Mouse (Mus musculus): ENCODE data around the gene Txn2.

Txn2 gene

DNA sequence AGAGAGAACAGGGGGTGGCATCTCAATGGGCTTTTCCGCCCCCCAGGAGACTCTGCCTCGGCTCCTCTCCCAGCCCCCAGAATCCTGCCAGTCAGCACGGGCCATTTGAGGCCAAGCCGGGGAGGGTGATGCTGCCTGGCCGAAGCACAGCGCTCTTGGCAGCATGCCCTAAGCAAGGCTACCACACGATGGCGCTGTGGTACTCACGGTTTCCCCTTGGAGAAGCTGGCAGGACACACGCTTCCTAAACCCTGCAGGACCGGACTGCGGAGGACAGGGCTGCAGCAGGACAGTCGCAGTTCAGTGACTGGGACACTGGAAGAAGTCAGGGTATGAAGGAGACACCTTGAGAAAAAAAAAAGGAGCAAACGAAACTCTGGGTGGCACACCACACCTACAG, 5.0 kb upstream of the Txn2 start:
- DNase-seq (ENCODE audit: low read depth), result peak; percentile 99

DNA sequence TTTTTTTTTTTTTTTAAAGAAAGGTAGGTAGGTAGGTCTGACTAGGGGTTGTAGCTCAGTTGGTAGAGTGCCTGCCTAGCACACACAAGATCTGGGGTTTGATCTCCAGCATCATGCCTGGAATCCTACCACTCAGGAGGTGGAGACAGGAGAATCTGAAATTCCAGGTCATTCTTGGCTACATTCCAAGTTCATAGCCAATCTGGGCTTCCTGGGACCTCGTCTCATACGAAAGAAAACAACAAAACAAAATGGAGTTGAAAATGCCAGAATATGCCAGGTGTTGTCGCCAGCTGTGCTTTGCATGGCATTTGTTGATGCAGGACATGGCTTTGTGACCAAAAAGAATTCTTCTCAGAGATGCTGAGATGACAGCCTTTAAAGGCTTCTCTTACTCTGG, 4.4 kb upstream of the Txn2 start:
- no peak for DNase-seq (ENCODE audit: low read depth)

DNA sequence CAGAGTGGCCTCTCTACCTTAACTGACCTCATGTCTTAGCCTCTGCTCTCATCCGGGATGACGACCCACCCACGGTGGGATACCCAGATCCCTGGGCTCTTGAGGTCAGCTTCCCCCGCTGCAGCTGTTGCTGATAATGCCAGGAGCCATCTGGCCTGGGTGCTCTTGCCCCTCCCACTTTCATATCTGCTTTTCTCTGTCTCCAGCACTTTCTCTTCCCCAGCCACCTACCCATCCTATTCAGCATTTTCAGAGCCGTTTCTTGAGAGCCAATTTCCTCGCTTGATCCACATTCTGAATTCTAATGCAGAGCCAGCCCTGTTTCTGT, 2.8 kb upstream of the Txn2 start:
- DNase-seq (ENCODE audit: low read depth), result no peak

DNA sequence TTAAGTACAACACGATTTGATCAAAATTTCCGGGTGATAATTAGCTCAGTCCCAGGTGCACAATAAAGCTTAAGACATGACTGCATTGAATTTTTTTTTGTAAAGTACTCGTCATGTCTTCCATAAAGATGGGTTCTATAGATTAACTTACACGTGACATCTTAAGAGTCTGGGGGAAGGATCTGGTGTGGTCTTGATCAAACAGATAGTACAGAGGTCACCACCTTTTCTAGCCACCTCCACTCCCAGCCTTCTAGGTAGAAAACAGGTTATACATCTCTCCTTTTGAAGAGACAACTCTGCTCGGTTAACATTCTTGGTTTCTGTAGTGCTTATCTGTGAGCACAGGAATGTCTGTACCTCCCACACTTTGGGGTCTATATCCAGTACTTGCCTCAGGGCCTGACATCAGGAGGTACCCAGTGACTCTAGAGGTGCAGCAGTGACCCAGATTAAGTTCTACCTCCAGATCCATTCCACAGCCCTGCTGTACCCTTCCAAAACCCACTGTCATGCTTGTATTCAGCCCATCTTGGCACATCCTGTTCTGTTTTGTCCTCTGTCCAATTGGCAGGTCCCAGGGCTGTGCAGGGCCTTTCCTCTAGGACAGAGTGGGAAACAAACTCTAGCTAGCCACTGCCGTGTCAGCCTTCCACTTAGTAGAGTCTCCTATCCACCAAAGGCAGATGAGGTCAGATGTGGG, 2.3 kb upstream of the Txn2 start:
- no peak for DNase-seq (ENCODE audit: low read depth)

DNA sequence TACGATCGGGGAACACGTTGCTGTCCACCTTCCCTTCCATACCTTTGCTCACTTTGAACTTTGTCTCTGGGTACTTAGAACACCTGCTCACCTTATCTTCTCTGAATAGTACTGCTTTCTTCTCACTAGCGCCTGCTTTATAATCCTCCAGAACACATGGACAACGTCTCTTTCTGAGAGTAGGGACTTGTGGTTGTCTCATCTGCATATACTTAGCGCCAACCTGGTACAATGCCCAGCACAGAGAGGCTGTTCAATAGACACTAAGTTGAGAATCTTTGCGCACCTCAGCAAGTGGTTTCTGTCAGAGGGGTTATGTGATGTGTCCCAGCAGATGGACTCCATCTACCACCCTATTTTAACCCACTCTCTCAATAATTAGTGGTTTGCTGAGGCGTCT, 998 bp upstream of the Txn2 start:
- peak; percentile 22 for DNase-seq (ENCODE audit: low read depth)

DNA sequence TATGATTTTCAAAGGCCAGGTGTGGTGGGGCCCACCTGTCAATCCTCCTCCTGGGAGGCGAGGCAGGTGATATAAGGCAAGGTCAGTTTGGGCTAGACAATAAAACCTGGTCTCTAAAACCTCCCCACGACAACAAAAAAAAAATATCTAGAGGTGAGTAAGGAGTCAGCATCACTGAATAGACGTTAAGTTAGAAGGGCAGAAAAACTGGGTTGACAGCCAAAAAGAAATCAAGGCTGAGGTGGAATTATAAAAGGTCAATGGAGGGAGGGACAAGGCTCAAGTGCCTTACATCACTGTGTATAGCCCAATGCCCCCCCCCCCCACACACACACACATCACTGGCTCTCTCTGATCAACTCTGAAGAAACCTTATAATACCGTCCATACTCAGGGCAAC, 715 bp downstream of the Txn2 start:
- peak; percentile 13 for DNase-seq (ENCODE audit: low read depth)

DNA sequence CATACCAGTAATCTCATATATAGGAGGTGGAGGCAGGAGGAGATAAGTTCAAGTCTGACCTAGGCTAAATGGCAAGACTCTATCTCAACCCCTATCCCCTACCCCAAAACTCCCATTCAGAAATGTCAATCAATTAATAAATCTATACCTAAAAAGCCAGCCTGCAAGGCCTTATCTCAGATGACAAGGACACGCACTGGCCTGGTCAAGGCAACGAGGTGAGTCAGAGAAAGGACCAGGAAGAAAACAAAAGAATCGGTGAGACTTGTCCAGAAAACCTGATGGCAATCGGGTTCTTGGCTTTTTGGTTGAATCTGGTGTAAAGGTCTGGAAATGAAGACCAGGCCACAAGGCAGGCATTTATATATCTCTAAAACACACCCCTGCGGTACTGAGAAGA, 1.9 kb downstream of the Txn2 start:
- no peak for DNase-seq (ENCODE audit: low read depth)

DNA sequence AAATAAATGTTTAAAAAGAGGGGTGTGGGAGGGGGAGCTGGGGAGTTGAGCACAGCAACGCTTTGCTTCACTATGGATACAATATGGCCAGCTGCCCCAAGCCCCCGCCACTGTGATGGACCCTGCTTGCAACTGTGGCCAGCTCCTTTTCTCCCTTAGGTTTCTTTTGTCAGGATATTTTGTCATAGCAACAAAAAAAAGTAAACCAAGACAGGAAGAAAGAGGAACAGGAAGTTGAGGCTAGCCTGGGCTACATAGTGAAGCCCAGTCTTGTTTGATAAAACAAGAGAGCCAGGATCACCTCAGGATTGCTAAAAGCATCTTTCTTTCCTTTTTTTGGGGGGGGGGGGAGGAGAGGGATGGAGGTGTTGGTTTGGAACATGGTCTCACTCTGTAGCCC, 3.6 kb downstream of the Txn2 start:
- DNase-seq (ENCODE audit: low read depth), result no peak

DNA sequence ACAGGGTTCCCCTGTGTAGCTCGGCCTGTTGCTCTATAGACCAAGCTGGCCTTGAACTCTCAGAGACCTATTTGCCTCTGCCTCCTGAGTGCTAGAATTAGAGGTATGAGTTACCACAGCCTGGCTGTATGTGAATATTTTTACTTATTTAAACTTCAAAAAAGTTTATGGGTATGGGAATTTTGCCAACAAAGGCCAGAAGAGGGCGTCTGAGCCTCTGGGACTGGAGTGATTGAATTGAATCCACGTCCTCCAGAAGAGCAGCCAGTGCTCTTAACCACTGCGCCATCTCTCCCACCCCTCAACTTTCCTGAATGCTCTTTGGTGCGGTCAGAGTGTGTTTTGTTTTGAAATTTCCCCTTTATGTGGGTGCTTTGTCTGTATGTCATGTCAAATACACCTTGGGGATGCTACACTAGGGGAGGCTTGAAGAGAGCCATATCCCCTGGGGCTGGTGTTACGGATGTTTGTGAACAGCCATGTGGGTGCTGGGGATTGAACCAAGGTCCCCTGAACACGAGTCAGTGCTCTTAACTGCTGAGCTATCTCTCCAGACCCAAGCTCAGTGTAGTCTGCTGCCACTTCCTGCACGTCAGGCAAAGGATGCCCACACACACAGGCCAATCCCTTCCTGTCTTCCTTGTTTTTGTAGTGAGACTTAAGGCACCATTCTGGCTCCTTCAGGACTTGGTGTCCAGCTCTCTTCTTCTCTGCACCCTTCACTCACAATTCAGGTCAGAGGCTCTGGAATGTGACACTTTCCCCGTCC, 5.4 kb downstream of the Txn2 start:
- DNase-seq (ENCODE audit: low read depth), result no peak

DNA sequence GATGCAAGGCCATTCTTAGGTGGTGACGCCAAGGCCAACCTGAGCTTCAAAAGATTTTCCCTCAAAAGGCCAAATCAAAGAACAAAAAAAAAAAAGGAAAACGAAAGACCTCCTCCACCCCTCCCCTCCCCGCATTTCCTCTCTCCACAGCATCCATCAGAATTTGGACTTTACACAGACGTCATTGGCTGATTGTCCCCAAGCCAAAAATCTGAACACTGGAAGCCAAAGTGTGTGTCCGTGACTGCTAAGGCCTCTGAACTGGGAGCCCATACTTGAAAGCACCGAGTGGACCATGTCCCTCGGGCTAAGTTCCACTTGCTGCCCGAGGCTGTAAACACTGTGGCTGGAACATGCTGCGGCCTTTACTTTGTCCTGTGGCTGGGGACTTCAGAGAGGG, 6.1 kb downstream of the Txn2 start:
- no peak for DNase-seq (ENCODE audit: low read depth)

DNA sequence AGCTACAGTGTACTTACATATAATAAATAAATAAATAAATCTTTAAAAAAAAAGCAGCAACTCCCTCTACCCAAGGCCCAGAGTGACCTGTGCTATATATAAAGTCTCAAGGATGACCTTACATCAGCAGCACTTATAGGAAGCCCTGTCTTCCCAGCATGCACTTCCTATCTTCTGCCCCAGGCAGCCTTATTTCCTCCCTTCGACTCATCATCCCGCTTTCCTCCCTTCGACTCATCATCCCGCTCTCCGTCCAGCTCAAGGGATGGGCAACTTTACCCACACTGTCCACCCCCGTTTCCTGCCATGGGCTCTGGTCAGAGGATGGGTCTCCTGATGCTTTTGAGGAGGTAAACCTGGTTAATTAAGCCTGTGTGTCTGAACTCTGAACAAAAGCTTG, 7.2 kb downstream of the Txn2 start:
- peak; percentile 42 for DNase-seq (ENCODE audit: low read depth)

DNA sequence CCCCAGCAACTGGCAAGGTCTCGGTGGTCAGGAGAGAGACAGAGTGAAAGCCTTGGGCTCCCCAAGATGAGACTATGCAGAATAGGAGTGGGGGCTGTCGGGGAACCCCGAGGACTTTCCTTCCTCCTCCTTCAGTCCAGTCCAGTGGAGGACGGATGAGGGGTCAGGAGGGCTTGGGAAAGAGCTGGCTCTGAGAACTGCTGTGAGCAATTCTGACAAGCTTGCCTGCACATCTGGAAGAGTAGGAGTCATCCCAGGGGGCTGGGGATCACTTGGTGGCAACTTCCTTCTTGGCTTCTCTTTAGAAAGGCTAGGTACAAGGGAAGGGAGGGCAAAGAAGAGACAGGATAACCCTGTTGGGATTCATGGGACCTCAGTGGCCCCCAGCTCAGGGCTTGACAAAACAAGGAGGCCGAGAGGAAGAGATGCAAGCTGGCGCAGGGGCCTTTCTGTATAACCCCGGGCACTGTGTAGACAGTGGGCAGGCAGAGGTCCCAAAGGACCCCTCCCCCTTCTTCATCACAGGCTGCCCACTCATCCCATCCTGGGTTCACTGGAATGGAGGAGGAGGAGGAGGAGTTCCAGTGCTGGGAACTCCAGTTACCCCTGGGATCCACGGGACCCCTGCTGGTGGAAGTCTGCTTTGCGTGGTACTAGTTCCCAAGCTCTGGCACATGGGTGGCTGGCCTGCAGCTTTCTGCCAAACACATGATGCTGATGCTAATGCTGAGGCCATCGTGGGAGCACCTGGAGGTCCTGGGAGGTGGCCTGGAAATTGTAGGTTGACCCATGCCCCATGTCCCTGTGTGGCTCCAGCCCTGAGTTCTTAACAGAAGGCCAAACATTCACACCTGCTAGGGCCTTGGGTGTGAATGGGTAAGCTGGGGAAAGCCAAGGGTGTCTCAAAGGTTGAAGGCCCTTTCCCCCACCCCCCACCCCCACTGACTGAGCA, 8.0 kb downstream of the Txn2 start:
- DNase-seq (ENCODE audit: low read depth), result peak; percentile 86

DNA sequence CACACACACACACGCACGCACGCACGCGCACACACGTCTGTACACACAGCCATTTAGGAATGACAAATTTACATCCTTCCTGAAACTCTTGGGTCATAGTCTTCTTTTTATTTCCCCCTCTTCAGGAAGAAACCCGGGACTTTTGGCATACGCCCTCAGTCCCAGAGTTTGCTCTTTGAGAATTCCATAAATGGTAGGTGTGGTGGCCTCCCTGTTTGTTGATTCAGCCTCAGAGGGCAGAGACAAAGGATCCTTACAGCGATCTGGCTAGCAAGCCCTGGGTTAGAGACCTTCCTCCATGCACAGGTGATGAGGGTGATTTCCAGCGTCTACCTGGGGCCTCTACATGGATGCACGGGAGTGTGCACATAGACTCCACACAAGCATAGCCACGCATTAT, 9.4 kb downstream of the Txn2 start:
- no peak for DNase-seq (ENCODE audit: low read depth)

DNA sequence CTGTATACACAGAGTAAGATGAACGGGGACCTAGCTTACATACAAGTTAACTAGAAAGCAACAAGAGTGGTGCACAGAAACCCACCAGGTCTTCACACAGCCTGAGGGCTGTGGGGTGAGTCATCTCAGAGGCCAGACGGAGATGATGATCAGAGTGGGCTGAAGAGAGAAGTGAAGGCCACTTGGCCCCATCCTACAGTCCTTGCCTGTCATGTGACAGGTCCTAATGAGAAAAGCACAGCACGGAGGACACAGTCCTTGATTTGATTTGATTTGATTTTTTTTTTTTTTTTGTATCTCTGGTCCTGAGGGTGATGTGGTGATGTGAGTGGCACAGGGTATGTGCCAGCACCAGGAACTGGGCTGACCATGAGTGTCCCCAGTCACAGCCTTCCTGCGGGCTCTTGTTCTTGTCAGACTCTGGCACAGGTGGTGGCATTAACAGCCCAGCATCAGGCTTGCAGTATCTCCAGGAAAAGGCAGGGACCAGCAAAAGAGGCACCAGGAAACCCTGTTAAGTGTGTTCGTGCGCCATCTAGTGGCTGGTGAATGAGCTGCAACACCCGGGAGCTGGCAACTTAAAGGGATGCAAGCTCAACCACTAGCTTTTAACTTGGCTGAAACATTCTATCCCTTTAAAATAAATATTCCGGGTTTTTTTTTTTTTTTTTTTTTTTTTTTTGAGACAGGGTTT, 11.8 kb downstream of the Txn2 start:
- DNase-seq (ENCODE audit: low read depth), result peak; percentile 97

DNA sequence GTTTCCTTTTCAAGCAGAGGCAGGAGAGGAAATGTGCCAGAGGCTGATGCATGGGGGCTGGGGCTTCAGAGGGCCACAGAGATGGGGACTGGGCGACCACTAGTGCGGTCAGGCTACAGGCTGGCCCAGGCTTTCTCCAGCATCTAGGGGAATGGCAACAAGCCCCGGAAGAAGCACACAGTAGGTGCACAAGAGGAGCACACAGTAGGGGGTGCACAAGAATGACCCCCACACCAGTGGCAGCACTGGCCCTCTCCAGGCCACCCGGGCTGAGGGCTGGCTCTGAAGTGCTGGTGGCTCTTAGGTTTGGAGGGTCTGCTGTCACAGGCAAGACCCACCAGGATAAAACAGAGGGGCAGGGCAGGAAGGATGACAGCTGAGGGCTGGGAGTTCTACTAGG, 13.5 kb downstream of the Txn2 start:
- no peak for DNase-seq (ENCODE audit: low read depth)

DNA sequence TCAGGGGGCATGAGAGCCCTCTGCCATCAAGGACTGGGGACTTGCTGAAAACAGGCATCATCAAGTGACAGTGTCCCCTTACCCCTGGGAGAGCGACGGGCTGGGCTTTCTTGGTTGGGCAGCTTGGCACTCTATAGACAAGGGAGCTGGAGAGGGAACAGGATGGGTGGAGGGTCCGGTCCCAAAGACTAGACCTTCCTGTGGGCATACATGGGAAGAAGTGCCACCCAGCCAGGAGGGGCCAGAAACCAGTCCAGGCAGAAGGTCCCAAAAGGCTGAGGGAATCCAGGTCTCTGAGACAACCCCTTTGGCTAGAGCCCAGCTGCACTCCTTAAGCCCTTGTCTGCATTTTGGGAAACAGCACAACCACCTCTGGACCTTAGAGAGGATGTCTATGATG, 14.3 kb downstream of the Txn2 start:
- no peak for DNase-seq (ENCODE audit: low read depth)

DNA sequence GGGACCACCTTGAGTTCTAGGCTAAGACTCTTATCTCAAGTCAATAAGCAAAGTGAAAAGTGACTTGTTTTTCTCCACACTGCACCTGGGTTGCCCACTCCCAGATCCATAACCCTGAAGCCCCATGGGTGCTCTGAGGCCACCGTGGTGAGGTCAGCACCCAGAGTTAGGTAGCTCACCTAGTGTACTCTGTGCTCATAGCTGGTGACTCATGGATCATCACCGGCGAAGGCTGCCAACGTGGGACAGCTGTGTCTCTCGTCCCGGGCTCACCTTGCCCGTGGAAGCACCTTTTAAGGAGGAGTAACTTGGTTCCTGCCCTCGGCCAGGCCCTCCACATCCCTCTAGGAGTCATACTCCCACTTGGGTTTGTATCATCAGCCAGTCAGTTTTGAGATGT, 15.8 kb downstream of the Txn2 start:
- no peak for DNase-seq (ENCODE audit: low read depth)

DNA sequence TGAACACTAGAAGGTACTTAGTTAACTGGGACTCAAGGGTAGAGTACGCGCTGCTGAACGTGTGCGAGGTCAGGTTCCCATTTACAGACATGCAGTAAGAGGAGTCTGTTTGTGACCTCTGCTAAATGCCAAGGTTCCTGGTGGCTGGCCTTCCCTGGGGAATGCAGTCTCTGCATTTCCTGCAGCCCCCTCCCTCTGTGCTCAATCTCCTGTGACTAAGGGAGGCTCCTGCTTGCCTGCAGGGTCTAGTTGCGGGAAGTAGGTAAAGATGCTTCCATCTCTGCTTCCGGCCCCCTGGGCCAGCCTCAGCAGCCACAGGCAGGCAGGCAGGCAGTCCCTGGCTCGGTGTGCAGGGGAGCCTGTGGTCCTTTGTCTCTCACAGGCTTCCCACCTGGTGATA, 16.2 kb downstream of the Txn2 start:
- DNase-seq (ENCODE audit: low read depth), result no peak

DNA sequence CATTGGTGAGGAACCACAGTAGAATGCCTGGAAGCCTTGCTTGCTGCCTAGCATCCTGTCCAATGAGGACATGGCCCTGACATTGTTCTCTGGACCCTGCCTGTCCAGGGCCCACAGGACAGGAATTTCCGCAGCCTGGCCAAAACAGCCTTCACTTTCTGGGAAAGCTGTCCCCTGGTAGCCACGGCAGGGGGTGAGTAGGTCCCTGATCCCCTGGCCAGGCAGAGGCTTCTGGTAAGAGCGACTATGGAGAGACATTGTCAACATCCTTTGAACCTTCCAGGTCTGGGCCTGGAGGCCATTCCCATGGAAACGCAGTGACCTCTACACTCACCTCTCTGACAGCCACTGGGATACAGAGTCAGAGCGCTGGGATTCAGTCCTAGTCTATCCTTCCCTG, 16.8 kb downstream of the Txn2 start:
- DNase-seq (ENCODE audit: low read depth), result no peak

DNA sequence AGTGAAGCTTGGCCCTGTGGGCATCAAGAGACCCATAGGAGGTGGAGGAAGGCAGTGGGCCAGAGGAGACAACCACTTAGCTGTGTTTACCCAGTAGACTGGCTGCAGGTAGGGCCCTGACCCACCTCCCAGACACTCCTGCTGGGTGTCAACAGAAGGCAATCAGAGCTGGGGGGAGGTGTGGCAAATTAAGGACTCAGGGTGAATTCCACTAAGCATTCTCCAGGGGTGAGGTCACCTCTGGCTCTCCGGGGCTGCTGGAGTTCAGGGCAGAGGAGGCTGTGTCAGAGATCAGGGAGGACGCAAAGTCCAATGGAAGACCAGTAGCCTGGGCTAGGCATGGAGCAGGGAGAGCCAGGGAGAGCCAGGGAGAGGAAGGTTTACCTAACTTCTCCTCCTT, 17.7 kb downstream of the Txn2 start:
- peak; percentile 63 for DNase-seq (ENCODE audit: low read depth)

DNA sequence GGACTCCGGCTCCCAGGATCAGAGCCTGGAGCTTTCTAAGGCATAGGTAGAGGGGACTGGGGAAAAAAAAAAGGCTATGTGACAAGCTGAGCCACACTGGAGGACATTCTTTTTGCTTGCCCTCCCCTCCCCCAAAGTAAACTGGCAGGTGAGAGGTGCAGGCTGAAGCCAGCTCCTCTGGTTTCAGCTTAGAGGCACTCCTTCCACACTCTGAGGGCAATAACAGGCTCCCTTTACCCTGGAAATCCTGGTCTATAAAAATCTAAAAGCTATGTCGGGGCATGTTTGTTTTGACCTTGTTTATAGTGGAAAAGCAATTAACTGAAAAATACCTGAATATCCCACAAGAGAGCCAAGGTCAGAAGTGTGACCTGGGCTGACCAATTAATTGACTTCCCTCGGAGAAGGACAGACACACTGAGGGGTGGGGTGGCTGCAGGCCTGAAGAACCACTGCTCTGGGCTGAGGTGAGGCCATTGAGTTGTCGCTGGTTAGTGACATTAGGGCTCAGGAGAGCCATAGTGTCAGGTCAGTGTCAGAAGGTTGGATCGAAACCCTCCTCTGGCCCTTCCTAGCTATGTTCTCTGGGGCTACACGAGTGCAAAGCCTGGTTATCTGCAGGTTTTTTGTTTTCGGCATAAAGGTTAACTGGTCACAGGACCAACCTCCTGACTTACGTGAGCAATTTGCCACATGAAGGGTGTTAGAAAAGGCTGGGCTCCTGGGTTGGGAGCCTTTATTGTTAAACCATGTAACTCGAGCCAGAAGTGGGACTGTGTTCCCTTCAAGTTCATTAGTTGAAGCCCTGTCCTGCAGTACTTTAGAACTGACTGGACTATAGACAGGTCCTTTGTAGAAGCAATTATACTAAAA, 20.9 kb downstream of the Txn2 start:
- no peak for DNase-seq (ENCODE audit: low read depth)

Data from NIH3T3 (cell line).